Mouse (Mus musculus) right cerebral cortex, adult 18-20 months (tissue): ENCODE results near the gene Fam118b.

Experiments
- DNase-seq: peaks from one replicate; pipeline ENCODE4 v3.0.0; 2022; ENCODE audit warnings: mixed read lengths

Fam118b gene

GRCm38 (mm10) chr9:35262418-35262817 lies 5.2 kb downstream of the Fam118b start:
- no peak for DNase-seq

GRCm38 (mm10) chr9:35257365-35257764 lies 10.2 kb downstream of the Fam118b start:
- no peak for DNase-seq

- DNase-seq: no peak
Measured at GRCm38 (mm10) chr9:35249476-35249875, 18.1 kb downstream of the Fam118b start.

GRCm38 (mm10) chr9:35247405-35247804 lies 20.2 kb downstream of the Fam118b start:
- no peak for DNase-seq

- no peak for DNase-seq
Measured at GRCm38 (mm10) chr9:35239734-35240133, 27.9 kb downstream of the Fam118b start.

- DNase-seq: no peak
Measured at GRCm38 (mm10) chr9:35238915-35239571, 28.6 kb downstream of the Fam118b start.

- DNase-seq: no peak
Measured at GRCm38 (mm10) chr9:35238371-35238770, 29.2 kb downstream of the Fam118b start.

- DNase-seq: no peak
Measured at GRCm38 (mm10) chr9:35235996-35236395, 31.6 kb downstream of the Fam118b start.

GRCm38 (mm10) chr9:35228671-35229070 lies 38.9 kb downstream of the Fam118b start:
- no peak for DNase-seq

GRCm38 (mm10) chr9:35223466-35223865 lies 44.1 kb downstream of the Fam118b start:
- no peak for DNase-seq

GRCm38 (mm10) chr9:35217963-35218362 lies 49.6 kb downstream of the Fam118b start:
- no peak for DNase-seq

- DNase-seq: no peak
Measured at GRCm38 (mm10) chr9:35211573-35212511, 55.8 kb downstream of the Fam118b start.

GRCm38 (mm10) chr9:35210542-35211474 lies 56.8 kb downstream of the Fam118b start, which contains the start of gene Foxred1:
Gene Foxred1 (minus strand): TSS chr9:35211055.
- DNase-seq: peak; percentile 99

- no peak for DNase-seq
Measured at GRCm38 (mm10) chr9:35204421-35204820, 63.2 kb downstream of the Fam118b start.

GRCm38 (mm10) chr9:35203536-35203935 lies 64.1 kb downstream of the Fam118b start:
- no peak for DNase-seq

GRCm38 (mm10) chr9:35200529-35201060 lies 67.0 kb downstream of the Fam118b start:
- no peak for DNase-seq

GRCm38 (mm10) chr9:35199772-35200471 lies 67.7 kb downstream of the Fam118b start, which contains the start of the genes Srpr and Tirap:
Gene Srpr (plus strand): TSS chr9:35200175.
Gene Tirap (minus strand): TSS chr9:35200291.
- DNase-seq: peak; percentile 82

- no peak for DNase-seq
Measured at GRCm38 (mm10) chr9:35198945-35199771, 68.4 kb downstream of the Fam118b start.

- no peak for DNase-seq
Measured at GRCm38 (mm10) chr9:35198351-35198750, 69.3 kb downstream of the Fam118b start.

GRCm38 (mm10) chr9:35197625-35198024 lies 70.0 kb downstream of the Fam118b start:
- no peak for DNase-seq

- DNase-seq: no peak
Measured at GRCm38 (mm10) chr9:35194048-35194447, 73.6 kb downstream of the Fam118b start.
